Mouse (Mus musculus) brain, embryonic 14.5 days (tissue): Measurements from ENCODE around the gene H2al1b. TPM values are rescaled to one million over a fixed set of nuclear protein-coding genes. Genes with fewer than 3 reads are reported as not detected.
"Not testable (repeated sequence)": the region's sequence is repeated elsewhere in the genome, so short reads cannot be mapped to it uniquely, and the experiment has no call there.

Source experiments
- DNase-seq: peaks from one replicate; pipeline ENCODE4 v3.0.0-alpha.2; 2011; ENCODE audit warnings: low read depth
- CTCF ChIP-seq: fragments of 200-500 bp; IDR thresholded peaks from 2 replicates; pipeline ENCODE4 v1.5.1; 2012; ENCODE audit warnings: inconsistent platforms, mild to moderate bottlenecking, moderate library complexity, borderline replicate concordance; ENCODE audit not compliant: insufficient read depth, insufficient read length; ENCODE audit errors: extremely low read depth
- POLR2A ChIP-seq: fragments of 200-500 bp; IDR thresholded peaks from 2 replicates; pipeline ENCODE4 v1.6.1; 2012; ENCODE audit warnings: mild to moderate bottlenecking, inconsistent platforms, borderline replicate concordance; ENCODE audit not compliant: poor library complexity, insufficient read depth, insufficient read length, severe bottlenecking; ENCODE audit errors: extremely low read depth
- polyA plus RNA-seq: library from polyadenylated mRNA; depleted of rRNA; stranded (reverse); fragments of >200 nt; gene quantifications from 2 replicates; pipeline ENCODE4 v1.2.3, GENCODE M21; 2012; rRNA removed

H2al1b gene
- polyA plus RNA-seq, 1 experiment = not detected

DNA sequence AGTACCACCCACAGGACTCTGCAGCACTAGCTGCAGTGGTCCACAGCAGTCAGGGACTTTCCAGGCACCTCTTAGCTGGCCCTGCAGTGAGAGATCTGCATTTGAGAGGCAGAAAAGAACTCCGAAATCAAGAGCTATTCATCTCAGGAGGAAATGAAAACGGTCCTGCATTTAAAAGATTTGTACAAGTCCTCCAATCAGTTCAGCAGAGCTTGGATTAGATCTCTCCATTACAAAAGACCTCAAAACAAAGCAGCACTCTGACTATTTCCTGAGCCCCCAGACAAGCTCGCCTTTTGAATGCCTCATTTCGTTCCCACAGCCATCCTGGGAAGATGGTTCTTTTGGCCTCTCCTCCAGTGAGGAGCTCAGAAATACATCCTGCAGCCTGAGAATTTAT is 13.0 kb upstream of the H2al1b start:
- TF ChIP-seq CTCF = no peak
- no peak for TF ChIP-seq POLR2A
- DNase-seq = peak; percentile 3

GRCm38 (mm10) chrX:11298957-11299356 is 3.3 kb upstream of the H2al1b start, which contains the start of gene H2al1a:
TSS of gene H2al1a (plus strand) at chrX:11299257.
- not testable (repeated sequence) for DNase-seq

GRCm38 (mm10) chrX:11305355-11305754 is 3.1 kb downstream of the H2al1b start, which contains the start of gene H2al1c:
TSS of gene H2al1c (plus strand) at chrX:11305655.
- DNase-seq = not testable (repeated sequence)

- DNase-seq = not testable (repeated sequence)
Measured at GRCm38 (mm10) chrX:11308524-11308923, 6.3 kb downstream of the H2al1b start, which contains the start of gene H2al1d. TSS of gene H2al1d (plus strand) at chrX:11308824.

- not testable (repeated sequence) for DNase-seq
Measured at GRCm38 (mm10) chrX:11311634-11312033, 9.4 kb downstream of the H2al1b start, which contains the start of gene H2al1e. TSS of gene H2al1e (plus strand) at chrX:11311934.

DNA sequence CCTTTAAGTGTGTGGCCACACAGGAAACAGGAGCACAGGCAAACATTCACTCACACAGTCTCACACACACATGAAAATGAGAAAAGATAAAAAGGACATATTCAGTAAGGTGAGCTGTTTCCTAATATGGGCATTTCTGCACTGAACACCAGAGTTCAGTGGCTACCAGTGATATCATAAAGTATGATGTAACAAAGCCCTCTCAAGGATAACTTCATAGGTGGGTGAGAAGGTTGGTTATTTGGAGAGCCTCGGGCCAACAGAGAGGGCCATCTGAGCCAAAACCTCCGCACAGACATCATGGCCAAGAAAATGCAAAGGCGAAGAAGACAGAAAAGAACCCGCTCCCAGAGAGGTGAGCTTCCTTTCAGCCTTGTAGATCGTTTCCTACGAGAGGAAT is 12.6 kb downstream of the H2al1b start, which contains the start of gene H2al1f:
TSS of gene H2al1f (plus strand) at position 301 of the 400 bp plus-strand sequence.
- not testable (repeated sequence) for DNase-seq

- DNase-seq = not testable (repeated sequence)
Measured at GRCm38 (mm10) chrX:11317956-11318355, 15.7 kb downstream of the H2al1b start, which contains the start of gene H2al1g. TSS of gene H2al1g (plus strand) at chrX:11318256.

DNA sequence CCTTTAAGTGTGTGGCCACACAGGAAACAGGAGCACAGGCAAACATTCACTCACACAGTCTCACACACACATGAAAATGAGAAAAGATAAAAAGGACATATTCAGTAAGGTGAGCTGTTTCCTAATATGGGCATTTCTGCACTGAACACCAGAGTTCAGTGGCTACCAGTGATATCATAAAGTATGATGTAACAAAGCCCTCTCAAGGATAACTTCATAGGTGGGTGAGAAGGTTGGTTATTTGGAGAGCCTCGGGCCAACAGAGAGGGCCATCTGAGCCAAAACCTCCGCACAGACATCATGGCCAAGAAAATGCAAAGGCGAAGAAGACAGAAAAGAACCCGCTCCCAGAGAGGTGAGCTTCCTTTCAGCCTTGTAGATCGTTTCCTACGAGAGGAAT is 19.0 kb downstream of the H2al1b start, which contains the start of gene H2al1h:
TSS of gene H2al1h (plus strand) at position 301 of the 400 bp plus-strand sequence.
- not testable (repeated sequence) for DNase-seq

DNA sequence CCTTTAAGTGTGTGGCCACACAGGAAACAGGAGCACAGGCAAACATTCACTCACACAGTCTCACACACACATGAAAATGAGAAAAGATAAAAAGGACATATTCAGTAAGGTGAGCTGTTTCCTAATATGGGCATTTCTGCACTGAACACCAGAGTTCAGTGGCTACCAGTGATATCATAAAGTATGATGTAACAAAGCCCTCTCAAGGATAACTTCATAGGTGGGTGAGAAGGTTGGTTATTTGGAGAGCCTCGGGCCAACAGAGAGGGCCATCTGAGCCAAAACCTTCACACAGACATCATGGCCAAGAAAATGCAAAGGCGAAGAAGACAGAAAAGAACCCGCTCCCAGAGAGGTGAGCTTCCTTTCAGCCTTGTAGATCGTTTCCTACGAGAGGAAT is 22.1 kb downstream of the H2al1b start, which contains the start of gene H2al1i:
TSS of gene H2al1i (plus strand) at position 301 of the 400 bp plus-strand sequence.
- DNase-seq = not testable (repeated sequence)

GRCm38 (mm10) chrX:11327522-11327921 is 25.3 kb downstream of the H2al1b start, which contains the start of gene H2al1j:
TSS of gene H2al1j (plus strand) at chrX:11327822.
- not testable (repeated sequence) for DNase-seq

- DNase-seq = peak; percentile 76
- TF ChIP-seq CTCF (no peak), POLR2A (no peak)
Measured at GRCm38 (mm10) chrX:11345762-11346161, 43.5 kb downstream of the H2al1b start.

GRCm38 (mm10) chrX:11346756-11347155 is 44.5 kb downstream of the H2al1b start:
- no peak for DNase-seq
- TF ChIP-seq CTCF (no peak), POLR2A (no peak)

Other genes with a start within 250 kb of the H2al1b start
- not detected in 2 replicates for gene H2al1a, start 3.2 kb upstream of the H2al1b start, polyA plus RNA-seq
- gene H2al1c, start 3.2 kb downstream of the H2al1b start, polyA plus RNA-seq = not detected in 2 replicates
- gene H2al1d, start 6.4 kb downstream of the H2al1b start, polyA plus RNA-seq = not detected in 2 replicates
- gene H2al1e, start 9.5 kb downstream of the H2al1b start, polyA plus RNA-seq = not detected in 2 replicates
- not detected in 2 replicates for gene H2al1f, start 12.7 kb downstream of the H2al1b start, polyA plus RNA-seq
- gene H2al1g, start 15.8 kb downstream of the H2al1b start, polyA plus RNA-seq = not detected in 2 replicates
- gene H2al1h, start 19.1 kb downstream of the H2al1b start, polyA plus RNA-seq = not detected in 2 replicates
- not detected in 2 replicates for gene H2al1i, start 22.2 kb downstream of the H2al1b start, polyA plus RNA-seq
- not detected in 2 replicates for gene H2al1j, start 25.4 kb downstream of the H2al1b start, polyA plus RNA-seq